Mouse (Mus musculus) cerebellum, adult 2 months (tissue): ENCODE data around the gene Snrpd3.

Experiments used
- CTCF ChIP-seq: fragments of 200-500 bp; IDR thresholded peaks from 2 replicates; pipeline ENCODE4 v1.5.1; 2011; ENCODE audit warnings: low read depth, mild to moderate bottlenecking, control low read depth, low read length, moderate library complexity, borderline replicate concordance; ENCODE audit not compliant: insufficient read depth
- POLR2A ChIP-seq: fragments of 200-500 bp; IDR thresholded peaks from 2 replicates; pipeline ENCODE4 v1.6.1; 2011; ENCODE audit warnings: low read length, control low read depth, borderline replicate concordance; ENCODE audit not compliant: insufficient read depth

DNA sequence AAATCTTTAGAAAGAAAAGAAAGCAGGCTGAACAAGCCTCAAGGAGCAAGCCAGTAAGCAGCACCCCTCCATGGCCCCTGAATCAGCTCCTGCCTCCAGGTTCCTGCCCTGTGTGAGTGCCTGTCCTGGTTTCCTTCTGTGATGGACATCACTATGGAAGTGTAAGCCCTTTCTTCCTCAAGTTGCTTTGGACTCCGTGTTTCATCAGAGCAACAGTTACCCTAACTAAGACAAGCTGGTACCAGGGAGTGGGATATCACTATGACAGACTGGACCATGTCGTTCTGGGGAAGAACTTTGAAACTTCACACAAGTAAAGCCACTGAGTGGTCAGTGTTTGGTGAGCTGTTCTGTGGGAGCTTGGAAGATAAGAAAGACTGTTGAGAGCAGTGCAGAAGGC, 37.4 kb upstream of the Snrpd3 start:
- TF ChIP-seq CTCF (no peak), POLR2A (no peak)
